Mouse (Mus musculus) heart, postnatal 0 days (tissue): ENCODE data around the gene Gpr152. TPM values are rescaled to one million over a fixed set of nuclear protein-coding genes. Genes with fewer than 3 reads are reported as not detected.
A peak's percentile ranks its signal among the peaks of the same experiment; 100 is the strongest.

Source experiments
- ATAC-seq: fragments of 200-750 bp; cut with Nextera tagmentation; 2 replicates; pipeline ENCODE4 v1.8.0; 2017; ENCODE audit warnings: low read depth, moderate number of reproducible peaks, moderate library complexity; ENCODE audit not compliant: insufficient read depth
- DNase-seq: peaks from one replicate; pipeline ENCODE4 v3.0.0-alpha.2; 2016; ENCODE audit warnings: low spot score
- H3K27ac ChIP-seq: fragments of 300-500 bp; sonication (generic); 2 replicates; pipeline ENCODE4 v1.5.1; 2014; ENCODE audit warnings: low read depth, mild to moderate bottlenecking
- H3K27me3 ChIP-seq: fragments of 300-500 bp; sonication (generic); 2 replicates; pipeline ENCODE4 v1.6.1; 2014; ENCODE audit warnings: low read length, mixed read lengths; ENCODE audit not compliant: control insufficient read depth, insufficient read depth
- H3K36me3 ChIP-seq: fragments of 300-500 bp; sonication (generic); replicated peaks from 2 replicates; pipeline ENCODE4 v1.6.1; 2014; ENCODE audit warnings: low read length, mixed read lengths; ENCODE audit not compliant: control insufficient read depth, insufficient read depth
- H3K4me1 ChIP-seq: fragments of 300-500 bp; sonication (generic); 2 replicates; pipeline ENCODE4 v1.6.1; 2014; ENCODE audit warnings: antibody characterized with exemption; ENCODE audit not compliant: control insufficient read depth, insufficient read depth
- H3K4me2 ChIP-seq: fragments of 300-500 bp; sonication (generic); 2 replicates; pipeline ENCODE4 v1.6.1; 2014; ENCODE audit warnings: low read depth, mild to moderate bottlenecking, low read length, moderate library complexity
- H3K4me3 ChIP-seq: fragments of 300-500 bp; sonication (generic); 2 replicates; pipeline ENCODE4 v1.5.1; 2014; ENCODE audit warnings: low read depth, low read length
- H3K9ac ChIP-seq: fragments of 300-500 bp; sonication (generic); replicated peaks from 2 replicates; pipeline ENCODE4 v1.6.1; 2014; ENCODE audit warnings: low read depth, low read length, mixed read lengths
- H3K9me3 ChIP-seq: fragments of 300-500 bp; sonication (generic); replicated peaks from 2 replicates; pipeline ENCODE4 v1.6.1; 2016; ENCODE audit warnings: low read length; ENCODE audit not compliant: control insufficient read depth
- CTCF ChIP-seq: IDR thresholded peaks from 2 replicates; pipeline ENCODE4 v1.5.1; 2016; ENCODE audit warnings: antibody characterized with exemption, control low read depth, low read depth
- EP300 ChIP-seq: IDR thresholded peaks from 2 replicates; pipeline ENCODE4 v1.6.1; 2016; ENCODE audit warnings: antibody characterized with exemption, low read depth
- WGBS: fragments of 180-500 bp; shearing (Covaris S2); extraction: QIAGEN DNeasy Blood & Tissue Kit; methylation state at CpG from one replicate; pipeline ENCODE4 v1.1.7; 2014; 5-methylcytosine and 5-hydroxymethylcytosine counted together
- polyA plus RNA-seq: library from polyadenylated mRNA; unstranded; fragments of >200 nt; fragmentation: Nextera tagmentation; extraction: Ambion mirVana; gene quantifications from 2 replicates; pipeline ENCODE4 v1.2.1, GENCODE M21; 2015
- total RNA-seq: library from RNA; depleted of rRNA; stranded (reverse); fragments of >200 nt; gene quantifications from 2 replicates; pipeline ENCODE4 v1.2.3, GENCODE M21; 2014; ENCODE audit warnings: low replicate concordance

Gene Gpr152
- total and polyA plus RNA-seq, 2 experiments from 2014 or later, result 0.03 TPM; not detected in 1

GRCm38 (mm10) chr19:4094774-4095303 lies 44.7 kb upstream of the Gpr152 start:
- WGBS, result 76% methylated on average over 5 of the region's 5 CpGs
- no peaks in the 10 kb centered on the region for H3K27me3 ChIP-seq
- DNase-seq (no peak), ATAC-seq (no peak)
- no peaks in the 10 kb centered on the region for H3K36me3 ChIP-seq
- H3K9me3 ChIP-seq, result no peaks in the 10 kb centered on the region
- H3K27ac ChIP-seq, result no peak overlapping the region
- H3K4me1 ChIP-seq, result peaks cover 12% of the 10 kb centered on the region; the same call in 1 of the 2 replicates
- no peak overlapping the region for H3K4me2 ChIP-seq
- no peak overlapping the region for H3K4me3 ChIP-seq
- no peak overlapping the region for H3K9ac ChIP-seq
- no peak for TF ChIP-seq EP300
- no peak for TF ChIP-seq CTCF

- peaks cover 22% of the 10 kb centered on the region; the same call in 1 of the 2 replicates for H3K4me1 ChIP-seq
- TF ChIP-seq EP300 (no peak), CTCF (no peak)
- H3K9me3 ChIP-seq, result no peaks in the 10 kb centered on the region
- no peak for DNase-seq
- no peak overlapping the region for H3K27ac ChIP-seq
- no peak overlapping the region for H3K9ac ChIP-seq
- 0 out of 2 replicates have a peak, but pooled peaks cover 2% of the 10 kb centered on the region for H3K27me3 ChIP-seq
- 70% methylated on average over 3 of the region's 3 CpGs for WGBS
- no peaks in the 10 kb centered on the region for H3K36me3 ChIP-seq
- no peak overlapping the region for H3K4me2 ChIP-seq
- ATAC-seq, result no peak
- no peak overlapping the region for H3K4me3 ChIP-seq
Observed at GRCm38 (mm10) chr19:4095802-4096201, 43.8 kb upstream of the Gpr152 start.

- Histone ChIP-seq H3K4me2 (peak within 1 kb of the TSS; percentile 86), H3K4me1 (peaks cover 25% of the 10 kb centered on the region; the same call in 1 of the 2 replicates), H3K27ac (peak within 1 kb of the TSS; percentile 89), H3K9me3 (no peaks in the 10 kb centered on the region), H3K4me3 (peak within 1 kb of the TSS; percentile 69), H3K36me3 (no peaks in the 10 kb centered on the region), H3K27me3 (peaks cover 11% of the 10 kb centered on the region; the same call in 1 of the 2 replicates), H3K9ac (peak within 1 kb of the TSS; percentile 55)
- TF ChIP-seq EP300, result peak; percentile 79; the same call in 1 of the 2 replicates
- TF ChIP-seq CTCF, result no peak
- WGBS, result under 1% methylated on average over 63 of the region's 65 CpGs
- peak; percentile 92 for ATAC-seq
- peak; percentile 96 for DNase-seq
Observed at GRCm38 (mm10) chr19:4096642-4097440, 42.7 kb upstream of the Gpr152 start, which contains the start of gene Cdk2ap2. Cdk2ap2 (plus strand) TSS chr19:4097182.

- Histone ChIP-seq H3K27ac (peak overlapping the region; percentile 78), H3K27me3 (peaks cover 12% of the 10 kb centered on the region; the same call in 1 of the 2 replicates), H3K9me3 (no peaks in the 10 kb centered on the region), H3K4me3 (peak overlapping the region; percentile 69), H3K4me2 (peak overlapping the region; percentile 86), H3K4me1 (peaks cover 25% of the 10 kb centered on the region; the same call in 1 of the 2 replicates), H3K36me3 (no peaks in the 10 kb centered on the region), H3K9ac (peak overlapping the region; percentile 37)
- DNase-seq, result peak; percentile 70
- no peak for TF ChIP-seq EP300
- TF ChIP-seq CTCF, result no peak
- ATAC-seq, result peak; percentile 19
- WGBS, result under 1% methylated on average over 21 of the region's 21 CpGs
Observed at GRCm38 (mm10) chr19:4097441-4097825, 42.2 kb upstream of the Gpr152 start.

GRCm38 (mm10) chr19:4098426-4098825 lies 41.2 kb upstream of the Gpr152 start:
- H3K27ac ChIP-seq, result 0 out of 2 replicates have a peak overlapping the region, but pooled peaks have one; percentile 16
- no peak for ATAC-seq
- H3K27me3 ChIP-seq, result peaks cover 12% of the 10 kb centered on the region
- no peak for TF ChIP-seq CTCF
- TF ChIP-seq EP300, result no peak
- no peak overlapping the region for H3K9ac ChIP-seq
- H3K4me2 ChIP-seq, result no peak overlapping the region
- H3K9me3 ChIP-seq, result no peaks in the 10 kb centered on the region
- H3K36me3 ChIP-seq, result peaks cover 3% of the 10 kb centered on the region; the same call in 1 of the 2 replicates
- no peak overlapping the region for H3K4me3 ChIP-seq
- 87% methylated on average over 13 of the region's 13 CpGs for WGBS
- H3K4me1 ChIP-seq, result peaks cover 25% of the 10 kb centered on the region; the same call in 1 of the 2 replicates
- no peak for DNase-seq
